Mouse (Mus musculus) lung, postnatal 0 days (tissue): ENCODE data around the gene Itgb2l. TPM values are rescaled to one million over a fixed set of nuclear protein-coding genes. Genes with fewer than 3 reads are reported as not detected.
A peak's percentile ranks its signal among the peaks of the same experiment; 100 is the strongest.

ENCODE experiments used
- ATAC-seq: fragments of 200-750 bp; cut with Nextera tagmentation; 2 replicates; pipeline ENCODE4 v1.8.0; 2017; ENCODE audit warnings: moderate library complexity
- DNase-seq: peaks from one replicate; pipeline ENCODE4 v3.0.0-alpha.2; 2016; ENCODE audit warnings: low spot score
- H3K27ac ChIP-seq: fragments of 300-500 bp; sonication (generic); 2 replicates; pipeline ENCODE4 v1.5.1; 2014; ENCODE audit warnings: antibody characterized with exemption, mild to moderate bottlenecking, low read length, mixed read lengths
- H3K27me3 ChIP-seq: fragments of 300-500 bp; sonication (generic); replicated peaks from 2 replicates; pipeline ENCODE4 v1.6.1; 2014; ENCODE audit warnings: low read length, mixed read lengths; ENCODE audit not compliant: insufficient read depth
- H3K36me3 ChIP-seq: fragments of 300-500 bp; sonication (generic); 2 replicates; pipeline ENCODE4 v1.6.1; 2014; ENCODE audit warnings: low read length, mixed read lengths; ENCODE audit not compliant: insufficient read depth
- H3K4me1 ChIP-seq: fragments of 300-500 bp; sonication (generic); 2 replicates; pipeline ENCODE4 v1.6.1; 2014; ENCODE audit warnings: antibody characterized with exemption, low read depth, low read length, mixed read lengths; ENCODE audit not compliant: insufficient read depth
- H3K4me2 ChIP-seq: fragments of 300-500 bp; sonication (generic); replicated peaks from 2 replicates; pipeline ENCODE4 v1.6.1; 2014; ENCODE audit warnings: low read depth, mild to moderate bottlenecking, low read length, moderate library complexity, mixed read lengths
- H3K4me3 ChIP-seq: fragments of 300-500 bp; sonication (generic); 2 replicates; pipeline ENCODE4 v1.5.1; 2014; ENCODE audit warnings: low read depth, low read length
- H3K9ac ChIP-seq: fragments of 300-500 bp; sonication (generic); replicated peaks from 2 replicates; pipeline ENCODE4 v1.6.1; 2014; ENCODE audit warnings: low read depth, mild to moderate bottlenecking
- H3K9me3 ChIP-seq: fragments of 300-500 bp; sonication (generic); 2 replicates; pipeline ENCODE4 v1.6.1; 2016; ENCODE audit warnings: low read length, mixed read lengths
- CTCF ChIP-seq: IDR thresholded peaks from 2 replicates; pipeline ENCODE4 v1.5.1; 2016; ENCODE audit warnings: antibody characterized with exemption, mild to moderate bottlenecking
- EP300 ChIP-seq: IDR thresholded peaks from 2 replicates; pipeline ENCODE4 v1.6.1; 2016; ENCODE audit warnings: antibody characterized with exemption, mild to moderate bottlenecking, control low read depth
- WGBS: fragments of 180-500 bp; shearing (Covaris S2); extraction: QIAGEN DNeasy Blood & Tissue Kit; methylation state at CpG from one replicate; pipeline ENCODE4 v1.1.7; 2014; 5-methylcytosine and 5-hydroxymethylcytosine counted together
- polyA plus RNA-seq: library from polyadenylated mRNA; unstranded; fragments of >200 nt; fragmentation: Nextera tagmentation; extraction: Ambion mirVana; gene quantifications from 2 replicates; pipeline ENCODE4 v1.2.1, GENCODE M21; 2015

The Itgb2l gene
- polyA plus RNA-seq, 1 experiment from 2014 or later: 0.93 TPM

- ATAC-seq (no peak), DNase-seq (no peak)
- Histone ChIP-seq H3K4me3 (no peak overlapping the region), H3K27me3 (no peaks in the 10 kb centered on the region), H3K4me2 (no peak overlapping the region), H3K9me3 (no peaks in the 10 kb centered on the region), H3K4me1 (no peaks in the 10 kb centered on the region), H3K36me3 (no peaks in the 10 kb centered on the region), H3K27ac (no peak overlapping the region), H3K9ac (no peak overlapping the region)
- 90% methylated on average over 12 of the region's 12 CpGs for WGBS
- TF ChIP-seq CTCF (no peak), EP300 (no peak)
Measured at GRCm38 (mm10) chr16:96381435-96381834, 62.0 kb downstream of the Itgb2l start.

GRCm38 (mm10) chr16:96378111-96378510 is 65.3 kb downstream of the Itgb2l start:
- WGBS: 81% methylated on average over 10 of the region's 10 CpGs
- no peaks in the 10 kb centered on the region for H3K36me3 ChIP-seq
- ATAC-seq (no peak), DNase-seq (no peak)
- H3K9me3 ChIP-seq: no peaks in the 10 kb centered on the region
- no peak overlapping the region for H3K9ac ChIP-seq
- H3K27ac ChIP-seq: no peak overlapping the region
- H3K4me3 ChIP-seq: no peak overlapping the region
- H3K4me2 ChIP-seq: no peak overlapping the region
- no peaks in the 10 kb centered on the region for H3K4me1 ChIP-seq
- no peak for TF ChIP-seq EP300
- TF ChIP-seq CTCF: no peak
- no peaks in the 10 kb centered on the region for H3K27me3 ChIP-seq

DNA sequence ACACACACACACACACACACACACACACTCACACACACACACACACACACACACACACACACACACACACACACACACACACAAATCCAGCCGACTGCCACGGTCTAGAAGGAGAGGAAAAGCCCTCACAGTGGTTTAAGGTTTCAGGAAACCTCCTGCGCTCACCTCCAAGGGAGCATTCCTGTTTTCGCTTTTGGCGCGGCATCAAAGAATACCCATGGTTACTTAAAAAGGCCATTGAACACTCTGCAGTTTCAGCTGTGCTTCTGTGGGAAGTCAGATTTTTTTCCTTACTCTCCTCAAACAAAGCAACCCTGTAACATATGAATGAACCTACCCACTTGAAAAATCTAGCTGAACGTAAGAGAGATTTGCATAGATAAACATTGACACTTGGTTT is 67.1 kb downstream of the Itgb2l start:
- Histone ChIP-seq H3K36me3 (no peaks in the 10 kb centered on the region), H3K27me3 (no peaks in the 10 kb centered on the region), H3K27ac (no peak overlapping the region), H3K4me2 (no peak overlapping the region), H3K4me1 (no peaks in the 10 kb centered on the region), H3K9ac (no peak overlapping the region), H3K4me3 (no peak overlapping the region), H3K9me3 (no peaks in the 10 kb centered on the region)
- WGBS: 7% methylated on average over 7 of the region's 7 CpGs
- ATAC-seq (peak; percentile 89), DNase-seq (peak; percentile 90)
- no peak for TF ChIP-seq CTCF
- TF ChIP-seq EP300: no peak

- WGBS: 55% methylated on average over 7 of the region's 7 CpGs
- no peak overlapping the region for H3K4me2 ChIP-seq
- H3K4me3 ChIP-seq: no peak overlapping the region
- ATAC-seq (peak; percentile 93), DNase-seq (peak; percentile 86)
- H3K27ac ChIP-seq: no peak overlapping the region
- no peaks in the 10 kb centered on the region for H3K9me3 ChIP-seq
- no peaks in the 10 kb centered on the region for H3K36me3 ChIP-seq
- H3K4me1 ChIP-seq: no peaks in the 10 kb centered on the region
- H3K27me3 ChIP-seq: no peaks in the 10 kb centered on the region
- no peak for TF ChIP-seq CTCF
- TF ChIP-seq EP300: peak; percentile 77
- H3K9ac ChIP-seq: no peak overlapping the region
Measured at GRCm38 (mm10) chr16:96375538-96375937, 67.9 kb downstream of the Itgb2l start.

DNA sequence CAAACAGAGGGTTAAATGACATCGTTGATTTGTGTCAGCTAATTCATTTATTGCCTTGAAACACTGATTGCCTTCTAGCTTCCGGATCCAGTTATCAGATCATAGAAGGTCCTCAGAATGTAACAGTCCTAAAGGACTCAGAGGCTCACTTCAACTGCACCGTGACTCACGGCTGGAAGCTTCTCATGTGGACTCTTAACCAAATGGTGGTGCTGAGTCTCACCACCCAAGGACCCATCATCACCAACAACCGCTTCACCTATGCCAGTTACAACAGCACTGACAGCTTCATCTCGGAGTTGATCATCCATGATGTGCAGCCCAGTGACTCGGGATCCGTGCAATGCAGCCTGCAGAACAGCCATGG is 70.7 kb downstream of the Itgb2l start:
- Histone ChIP-seq H3K4me3 (no peak overlapping the region), H3K4me1 (no peaks in the 10 kb centered on the region), H3K36me3 (no peaks in the 10 kb centered on the region), H3K9me3 (no peaks in the 10 kb centered on the region), H3K27ac (no peak overlapping the region), H3K9ac (no peak overlapping the region), H3K4me2 (no peak overlapping the region), H3K27me3 (no peaks in the 10 kb centered on the region)
- DNase-seq: no peak
- TF ChIP-seq EP300 (no peak), CTCF (no peak)
- ATAC-seq: no peak
- WGBS: 72% methylated on average over 8 of the region's 8 CpGs

Other genes starting within 250 kb of the Itgb2l start
- 8.2 TPM in 2 replicates for gene Sh3bgr, start 243.2 kb downstream of the Itgb2l start, polyA plus RNA-seq
- gene B3galt5, start 207.8 kb downstream of the Itgb2l start, polyA plus RNA-seq: 0.18 and 0.33 TPM in 2 replicates
- 0.60 and 0.73 TPM in 2 replicates for gene Pcp4, start 24.0 kb upstream of the Itgb2l start, polyA plus RNA-seq